Mouse (Mus musculus) gastrocnemius, postnatal 14 days (tissue): Measurements from ENCODE around the gene Rpl27. TPM values are rescaled to one million over a fixed set of nuclear protein-coding genes. Genes with fewer than 3 reads are reported as not detected.
"Not testable (repeated sequence)": the region's sequence is repeated elsewhere in the genome, so short reads cannot be mapped to it uniquely, and the experiment has no call there.

Experiments used
- DNase-seq: peaks from one replicate; pipeline ENCODE4 v3.0.0; 2021; ENCODE audit warnings: mixed read lengths
- intact Hi-C: fragments of 180-260 bp; cut with DNase I; formaldehyde crosslinking; loops from one replicate; pipeline ENCODE4 v1.15.1; 2025; ENCODE audit warnings: low total_unique reads
- total RNA-seq, 2 experiments: library from RNA; stranded (reverse); gene quantifications; 2 replicates each; pipeline ENCODE4 v1.2.3; 2021

The Rpl27 gene
- total RNA-seq, 2 experiments from 2014 or later = 50.3 to 61.5 TPM

DNA sequence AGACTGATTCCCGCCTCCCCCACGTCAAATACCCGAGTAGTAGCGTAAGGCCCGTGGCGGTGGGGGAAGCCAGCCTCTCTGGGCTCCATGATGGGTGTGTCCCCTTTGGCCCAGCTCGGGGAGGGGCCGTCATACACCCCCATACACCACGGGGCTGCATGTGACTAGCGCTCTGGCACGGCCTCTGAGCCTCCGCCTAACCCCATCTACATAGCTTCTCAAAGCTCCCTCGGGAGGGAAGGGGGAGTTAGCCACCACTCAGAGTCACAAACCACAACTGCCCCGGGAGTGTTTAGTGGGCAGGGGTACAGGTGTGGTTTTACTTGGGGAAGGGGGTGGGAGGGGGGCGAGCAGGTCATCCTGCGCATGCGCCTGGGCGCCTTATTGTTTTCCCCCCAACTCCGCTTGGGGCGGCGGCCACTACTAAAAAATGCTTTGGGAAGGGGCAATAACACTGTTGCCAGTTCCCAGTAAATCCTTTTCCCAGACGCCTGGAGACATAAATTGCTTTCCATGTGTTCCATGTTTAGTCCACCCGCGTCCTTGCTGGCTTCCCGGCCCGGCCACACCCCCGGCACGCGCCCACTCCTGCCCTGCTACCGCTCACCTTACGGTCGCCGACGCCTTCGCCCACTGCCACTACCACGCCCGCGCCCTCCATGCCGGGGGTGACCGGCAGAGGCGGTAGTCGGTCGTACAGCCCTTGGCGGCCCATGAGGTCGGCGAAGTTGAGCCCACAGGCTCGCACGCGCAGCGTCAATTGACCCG is 23.2 kb downstream of the Rpl27 start:
- intact Hi-C loops = no loop called here
- DNase-seq = peak; percentile 85

DNA sequence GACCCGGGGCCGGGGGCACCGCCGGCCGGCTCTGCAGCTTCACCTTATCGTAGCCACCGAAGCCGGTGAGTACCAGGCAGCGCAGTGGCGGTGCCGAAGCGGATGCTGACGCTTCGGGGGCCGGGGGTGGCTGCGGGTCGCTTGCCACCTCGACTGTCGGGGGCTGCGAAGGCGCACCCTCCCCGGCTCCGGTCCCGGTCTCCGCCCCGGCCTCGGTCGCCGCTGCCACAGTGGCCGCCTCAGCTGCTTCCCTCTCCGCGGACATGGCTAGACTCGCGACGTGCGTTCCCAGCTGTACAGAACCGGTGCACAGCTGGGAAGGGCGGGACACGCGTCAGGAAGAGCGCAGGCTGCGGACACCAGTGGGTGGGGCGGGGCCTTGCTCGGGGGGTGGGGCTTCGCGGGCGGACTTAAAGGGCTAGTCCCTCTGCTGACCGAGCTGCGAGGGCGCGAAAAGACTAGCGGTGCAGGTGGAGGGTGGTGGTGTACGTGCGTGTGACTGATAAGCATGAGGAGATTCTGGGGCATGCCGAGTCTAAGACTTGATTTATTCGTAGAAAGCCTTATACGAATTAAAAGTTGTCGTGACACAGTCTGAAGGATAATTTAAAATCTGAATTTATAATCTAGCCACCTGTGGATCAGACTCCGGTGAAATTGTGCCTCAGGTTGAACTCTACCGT is 23.9 kb downstream of the Rpl27 start, which contains the start of gene Vat1:
Gene Vat1, minus strand, starts transcription at position 362 of the 683 bp plus-strand sequence.
- intact Hi-C loops = no loop called here
- DNase-seq = peak; percentile 80

DNA sequence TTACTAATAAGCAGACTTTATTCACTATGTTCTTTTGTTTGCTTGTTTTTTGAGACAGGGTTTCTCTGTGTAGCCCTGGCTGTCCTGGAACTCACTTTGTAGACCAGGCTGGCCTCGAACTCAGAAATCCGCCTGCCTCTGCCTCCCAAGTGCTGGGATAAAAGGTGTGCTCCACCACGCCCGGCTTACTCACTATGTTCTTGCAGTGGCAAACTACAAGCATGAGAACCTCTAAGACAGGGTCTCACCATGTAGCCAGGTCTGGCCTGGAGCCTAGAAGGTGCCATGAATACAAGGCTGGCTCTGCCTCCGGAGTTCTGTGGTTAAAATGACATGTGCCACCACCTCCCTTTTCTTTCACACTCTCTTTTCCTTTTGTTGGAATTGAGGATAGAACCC is 24.5 kb downstream of the Rpl27 start:
- intact Hi-C loops, DNase-seq: not testable (repeated sequence)

DNA sequence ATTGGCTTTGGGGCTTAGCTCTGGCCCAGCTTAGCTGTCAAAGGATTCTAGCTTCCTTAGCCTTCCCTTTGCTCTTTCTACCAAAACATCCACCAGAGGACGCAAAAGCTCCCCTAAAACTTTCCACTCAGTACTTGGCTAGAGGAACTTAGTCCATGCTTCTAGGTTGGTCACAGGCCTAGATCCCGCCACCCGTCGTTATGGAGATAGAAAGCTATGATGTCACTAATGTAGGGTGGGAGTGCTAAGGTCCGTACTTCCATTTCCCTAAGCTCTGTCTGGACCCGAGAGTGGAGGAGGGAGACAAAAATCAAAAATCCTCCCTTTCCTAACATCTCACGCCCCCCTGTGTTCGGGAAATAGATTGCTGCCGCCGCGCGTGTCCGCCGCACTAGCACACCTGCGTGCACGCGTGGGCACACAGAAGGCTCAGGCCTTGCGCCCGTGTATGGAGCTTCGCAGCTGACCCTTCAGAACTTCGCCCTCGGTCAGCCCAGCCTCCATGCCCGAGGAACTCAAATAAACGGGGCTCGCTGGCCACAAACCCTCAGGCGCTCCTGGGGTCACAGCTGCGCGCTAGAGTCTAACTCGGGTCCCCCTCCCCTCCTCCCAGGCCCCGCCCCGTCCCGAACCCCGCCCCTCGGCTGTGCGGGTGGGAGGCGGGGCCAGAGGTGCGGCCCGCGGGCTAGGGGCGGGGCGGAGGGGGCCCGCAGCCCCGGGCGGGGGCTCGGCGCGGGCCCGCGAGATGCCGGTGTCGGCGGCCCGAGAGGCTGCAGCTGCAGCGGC is 25.6 kb downstream of the Rpl27 start:
- intact Hi-C loops = no loop called here
- DNase-seq = peak; percentile 64

DNA sequence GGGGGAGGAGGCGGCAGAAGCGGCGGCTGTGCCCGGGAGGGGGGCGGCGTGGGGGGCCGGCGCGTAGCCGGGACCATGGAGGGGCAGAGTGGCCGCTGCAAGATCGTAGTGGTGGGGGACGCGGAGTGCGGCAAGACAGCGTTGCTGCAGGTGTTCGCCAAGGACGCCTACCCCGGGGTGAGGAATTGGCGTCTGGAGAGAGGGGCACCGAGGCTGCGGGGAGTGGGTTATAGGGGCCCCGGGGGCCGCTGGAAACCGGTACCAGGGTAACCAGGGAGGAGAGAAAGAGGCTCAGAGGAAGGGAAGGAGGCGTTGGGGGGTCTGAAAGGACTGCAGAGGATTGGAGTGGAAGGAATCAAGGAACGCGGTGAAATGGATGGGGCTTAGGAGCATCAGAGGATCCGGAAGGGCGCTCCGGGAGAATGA is 26.2 kb downstream of the Rpl27 start:
- intact Hi-C loops = no loop called here
- no peak for DNase-seq

DNA sequence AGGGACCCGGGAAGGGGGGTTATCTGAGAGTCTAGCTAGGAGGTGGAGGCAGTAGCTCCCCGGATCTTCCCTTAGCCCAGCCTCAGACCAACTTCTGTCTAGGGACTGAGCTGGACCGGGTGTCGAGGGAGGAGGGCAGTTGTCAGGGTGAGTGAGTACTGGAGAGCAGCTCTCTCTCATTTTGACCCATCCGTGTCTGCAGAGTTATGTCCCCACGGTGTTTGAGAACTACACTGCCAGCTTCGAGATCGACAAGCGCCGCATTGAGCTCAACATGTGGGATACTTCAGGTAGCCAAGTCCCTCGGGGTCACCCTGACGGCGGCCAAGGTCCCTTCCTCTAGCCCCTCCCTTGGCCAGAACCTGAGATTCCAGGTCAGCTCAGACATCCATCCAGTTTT is 26.6 kb downstream of the Rpl27 start:
- intact Hi-C loops = no loop called here
- DNase-seq = no peak

DNA sequence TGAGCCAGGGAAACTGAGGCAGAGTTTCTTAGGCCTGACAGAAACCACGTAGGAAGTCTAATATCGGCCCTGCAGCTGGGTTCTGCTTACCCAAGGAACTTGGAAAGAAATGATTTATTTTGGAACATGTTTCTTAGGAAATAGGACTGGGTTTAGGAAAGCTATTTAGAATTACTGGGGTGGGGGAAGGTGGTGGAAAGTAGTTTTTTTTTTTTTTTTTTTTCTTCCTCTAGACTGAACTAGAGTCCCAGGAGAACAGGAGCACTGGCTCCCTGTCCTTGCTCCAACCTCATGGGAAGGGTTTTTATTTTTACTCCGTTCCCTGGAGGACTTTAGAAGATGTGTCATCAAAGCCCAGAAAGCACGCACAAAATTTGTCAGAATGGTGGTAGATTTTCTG is 27.1 kb downstream of the Rpl27 start:
- intact Hi-C loops = no loop called here
- DNase-seq = no peak

DNA sequence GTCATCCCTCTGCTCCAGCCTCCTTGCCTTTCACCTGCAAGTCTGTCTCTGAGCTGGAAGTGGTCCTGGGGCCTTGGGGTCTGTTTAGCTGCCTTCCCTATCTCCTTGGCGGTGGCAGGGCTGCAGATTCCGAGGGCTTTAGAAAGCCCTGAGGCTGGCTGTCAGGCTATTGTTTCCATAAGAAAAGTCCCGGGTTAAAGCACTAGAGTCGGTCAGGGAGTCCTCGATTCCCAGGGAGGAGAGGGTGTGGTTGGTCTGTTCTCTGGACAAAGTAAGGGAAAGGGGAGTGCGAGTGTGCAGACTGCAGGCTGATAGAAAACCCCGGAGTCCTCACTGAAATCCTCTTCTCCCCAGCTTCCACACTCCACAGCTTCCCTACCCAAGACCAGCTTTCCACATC is 28.1 kb downstream of the Rpl27 start:
- intact Hi-C loops = no loop called here

DNA sequence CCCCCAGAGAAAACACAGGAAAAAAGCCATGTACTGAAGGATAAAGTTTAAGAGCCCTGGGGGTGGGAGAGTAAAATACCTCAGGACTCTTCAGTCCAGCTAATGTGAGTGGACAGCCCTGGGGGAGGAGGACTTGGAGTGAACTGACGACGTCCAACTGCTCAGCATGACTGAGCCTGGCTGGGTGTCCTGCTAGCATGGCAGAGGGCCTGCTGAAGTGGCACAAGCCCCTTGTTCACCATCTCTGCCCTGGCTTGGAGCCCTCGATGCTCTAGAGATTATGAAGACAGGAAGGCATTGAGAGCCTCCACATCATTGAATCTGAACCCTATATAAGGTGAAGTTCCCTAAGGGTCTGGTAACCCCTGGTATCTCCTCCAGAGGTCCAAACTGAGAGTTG is 29.8 kb downstream of the Rpl27 start:
- no peak for DNase-seq
- intact Hi-C loops = no loop called here

More for the DNA sequence above, 28.1 kb downstream of the Rpl27 start:
- no peak for DNase-seq

DNA sequence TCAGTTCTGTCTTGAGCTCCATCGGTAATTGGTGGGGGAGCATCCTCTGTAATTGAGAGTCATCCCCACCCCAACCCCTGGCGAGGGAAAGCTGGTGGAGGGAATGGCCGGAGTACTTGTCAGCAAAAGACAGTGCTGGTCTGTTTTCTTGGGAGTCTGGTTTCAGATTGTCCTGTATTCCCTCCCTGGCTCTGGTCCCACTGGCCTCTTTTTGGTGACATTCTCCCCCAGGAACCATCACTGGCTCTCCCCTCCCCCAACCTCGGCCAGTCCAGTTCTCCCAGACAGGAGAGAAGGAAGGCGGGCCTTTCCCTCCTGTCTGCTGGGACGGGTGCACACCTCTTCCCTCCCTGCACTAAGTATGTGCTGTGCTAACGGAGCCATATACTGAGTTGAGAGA is 30.2 kb downstream of the Rpl27 start:
- intact Hi-C loops = no loop called here
- DNase-seq = no peak

DNA sequence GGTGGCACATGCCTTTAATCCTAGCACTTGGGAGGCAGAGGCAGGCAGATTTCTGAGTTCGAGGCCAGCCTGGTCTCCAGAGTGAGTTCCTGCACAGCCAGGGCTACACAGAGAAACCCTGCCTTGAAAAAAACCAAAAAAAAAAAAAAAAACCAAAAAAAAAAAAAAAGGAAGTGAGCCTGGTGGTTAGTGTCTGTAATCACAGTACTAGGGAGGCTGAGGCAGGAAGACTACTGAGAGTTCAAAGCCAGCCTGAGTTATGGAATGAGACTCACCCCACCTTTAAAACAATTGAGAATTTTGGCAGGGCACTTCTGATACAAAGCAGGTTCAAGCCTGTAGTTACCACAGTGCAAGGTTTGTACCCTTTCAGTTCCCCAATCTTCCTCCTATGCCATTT is 31.6 kb downstream of the Rpl27 start:
- DNase-seq, intact Hi-C loops: not testable (repeated sequence)

DNA sequence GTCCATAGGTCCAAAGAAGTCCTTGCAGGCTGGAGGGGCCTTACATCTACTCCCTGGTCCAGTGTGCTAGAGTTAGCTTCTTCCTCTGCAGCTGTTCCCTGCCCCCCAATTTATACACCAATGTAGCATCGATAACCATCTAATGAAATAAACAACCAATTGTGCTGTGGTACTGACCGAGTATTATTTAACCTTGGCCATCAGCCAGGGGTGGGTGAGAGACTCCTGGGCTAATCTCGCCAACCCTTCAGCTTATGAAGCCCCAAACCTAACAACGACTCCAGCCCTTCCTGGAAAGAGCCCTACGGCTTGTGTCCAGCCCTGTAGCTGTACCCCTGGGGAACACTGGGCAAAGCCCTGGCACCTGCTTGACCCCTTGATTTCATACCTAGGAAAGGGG is 32.2 kb downstream of the Rpl27 start:
- DNase-seq = no peak
- intact Hi-C loops = no loop called here

DNA sequence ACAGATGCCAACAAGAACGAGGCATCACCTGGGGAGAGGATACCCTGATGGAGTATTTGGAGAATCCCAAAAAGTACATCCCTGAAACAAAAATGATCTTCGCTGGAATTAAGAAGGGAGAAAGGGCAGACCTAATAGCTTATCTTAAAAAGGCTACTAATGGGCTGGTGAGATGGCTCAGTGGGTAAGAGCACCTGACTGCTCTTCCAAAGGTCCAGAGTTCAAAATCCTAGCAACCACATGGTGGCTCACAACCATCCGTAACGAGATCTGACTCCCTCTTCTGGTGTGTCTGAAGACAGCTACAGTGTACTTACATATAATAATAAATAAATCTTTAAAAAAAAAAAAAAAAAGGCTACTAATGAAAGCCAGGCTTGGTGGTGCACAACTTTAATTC is 34.3 kb downstream of the Rpl27 start:
- DNase-seq = not testable (repeated sequence)

DNA sequence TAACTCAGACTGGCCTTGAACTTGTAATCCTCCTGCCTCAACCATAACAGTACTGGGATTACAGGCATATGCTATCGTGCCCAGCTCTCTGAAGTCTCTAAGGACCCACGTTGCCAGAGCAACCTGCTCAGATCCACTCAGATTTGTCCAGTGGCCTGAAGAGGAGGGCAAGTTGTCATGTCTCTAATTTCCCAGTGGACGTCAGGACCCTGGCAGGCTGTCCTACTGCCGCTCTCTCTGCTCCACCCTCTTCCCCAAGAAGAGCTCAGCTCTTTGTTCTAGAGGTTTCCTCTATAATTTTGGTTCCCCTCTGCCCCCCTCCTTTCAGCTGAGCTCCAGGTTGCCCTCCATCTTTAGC is 35.1 kb downstream of the Rpl27 start:
- intact Hi-C loops = no loop called here
- DNase-seq = no peak

More for the DNA sequence above, 34.3 kb downstream of the Rpl27 start:
- intact Hi-C loops = not testable (repeated sequence)

DNA sequence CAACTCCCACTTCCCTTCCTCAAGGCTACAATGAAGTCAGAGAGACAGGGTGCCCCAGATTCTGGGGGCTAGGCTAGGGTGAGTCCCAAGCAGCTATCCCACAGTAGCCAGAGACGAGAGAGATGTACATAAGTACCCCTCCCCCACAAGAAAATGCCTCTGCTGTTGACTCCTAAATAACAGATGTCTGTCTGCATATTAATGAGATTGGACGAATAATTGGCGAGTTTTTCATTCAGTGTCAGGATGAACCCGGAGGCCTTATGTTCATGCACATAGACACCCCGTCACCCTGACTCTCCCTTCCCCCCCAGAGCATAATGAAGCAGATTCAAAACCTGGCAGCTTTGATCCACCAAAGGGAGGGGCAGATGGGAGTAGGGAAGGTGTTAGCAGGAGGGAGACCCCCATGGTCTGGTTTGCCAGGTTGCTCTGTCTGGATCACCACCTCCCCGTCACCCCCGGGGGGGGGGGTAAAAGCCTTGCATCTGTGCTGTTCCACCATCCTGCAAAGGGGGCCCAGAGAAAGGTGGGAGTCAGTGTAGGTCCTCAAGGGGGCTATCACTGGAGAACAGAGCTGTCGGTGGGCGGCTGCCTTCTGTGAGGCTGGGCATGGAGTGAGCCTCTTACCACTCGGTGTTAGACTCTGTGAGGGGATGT is 35.6 kb downstream of the Rpl27 start:
- intact Hi-C loops = no loop called here
- DNase-seq = no peak

DNA sequence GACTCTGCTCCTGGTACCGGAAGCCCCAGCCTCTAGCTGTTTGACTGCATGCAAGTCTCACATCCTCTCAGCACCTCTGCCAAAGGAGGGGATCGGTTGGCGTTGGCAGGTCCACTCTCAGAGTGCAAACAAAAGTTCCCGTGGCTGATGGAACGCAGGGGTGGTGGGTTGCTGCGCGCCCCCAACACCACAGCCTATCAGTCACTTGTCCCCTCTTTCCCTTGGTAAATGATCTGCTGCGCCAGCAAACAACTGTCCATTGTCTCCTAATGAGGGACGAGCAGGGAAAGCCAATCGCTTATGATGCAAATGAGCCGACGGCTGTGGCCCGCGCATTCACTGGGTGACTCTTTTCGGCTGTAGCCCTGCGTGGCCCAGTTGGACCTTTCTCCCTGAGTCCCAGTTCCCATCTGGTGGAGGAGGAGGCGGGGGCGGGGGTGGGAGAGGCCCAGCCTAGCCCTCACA is 37.1 kb downstream of the Rpl27 start:
- DNase-seq = no peak
- intact Hi-C loops = no loop called here

DNA sequence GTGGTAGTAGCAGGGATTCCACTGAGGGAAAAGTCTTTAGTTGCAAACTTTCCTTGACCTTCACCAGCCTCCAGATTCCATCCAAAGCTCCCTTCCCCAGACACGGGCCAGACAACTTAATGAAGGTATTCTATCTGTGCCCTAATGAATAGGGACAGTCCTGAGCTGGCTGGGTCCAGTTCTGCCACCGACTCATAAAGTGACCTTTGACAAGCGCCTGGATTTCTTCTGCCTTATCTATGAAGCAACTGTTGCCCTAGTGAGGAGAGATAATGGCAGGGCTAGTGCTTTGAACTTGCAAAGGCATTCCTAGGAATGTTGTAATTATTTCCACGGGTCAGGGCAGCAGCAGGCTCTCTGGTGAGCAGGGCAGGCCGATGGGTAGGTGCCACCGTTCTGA is 38.8 kb downstream of the Rpl27 start:
- intact Hi-C loops = no loop called here
- no peak for DNase-seq

DNA sequence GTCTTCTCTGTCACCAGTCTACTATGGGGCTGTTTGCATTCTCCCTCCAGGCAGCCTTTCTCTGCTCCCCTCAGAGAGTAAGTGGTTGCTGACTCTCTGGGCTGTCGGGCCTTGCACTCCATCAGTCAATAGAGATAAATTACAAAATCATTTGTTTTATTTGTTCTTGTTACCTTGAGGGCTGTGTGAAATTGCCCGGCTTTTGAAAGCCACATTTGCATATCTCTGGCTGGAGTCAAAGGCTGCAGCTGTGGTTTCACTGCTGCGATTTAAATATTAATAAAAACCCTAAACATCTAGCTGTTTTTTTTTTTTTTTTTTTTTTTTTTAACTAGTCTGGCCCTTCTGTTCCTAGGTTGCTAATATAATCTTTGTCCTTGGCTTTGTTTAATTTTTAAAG is 41.7 kb downstream of the Rpl27 start:
- DNase-seq = no peak
- intact Hi-C loops = no loop called here

DNA sequence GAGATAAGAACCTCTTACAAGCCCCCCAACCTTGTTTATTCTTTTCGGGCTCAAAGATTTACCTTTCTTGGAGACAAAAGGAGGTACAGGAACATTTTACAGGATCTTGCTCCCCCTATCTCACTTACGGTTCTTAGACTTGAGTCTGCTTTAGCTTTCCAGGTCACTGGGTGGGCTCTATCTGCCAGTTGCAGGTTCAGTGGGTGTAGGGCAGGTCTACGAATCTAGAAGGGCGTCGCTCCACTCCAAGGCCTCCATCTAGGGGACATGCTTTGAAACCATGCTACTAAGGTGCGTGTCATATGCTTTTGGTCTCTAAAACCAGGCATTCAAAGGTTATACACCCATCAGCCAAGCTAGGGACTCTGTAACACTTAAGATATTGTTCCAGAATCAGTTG is 42.1 kb downstream of the Rpl27 start:
- intact Hi-C loops = no loop called here
- no peak for DNase-seq

DNA sequence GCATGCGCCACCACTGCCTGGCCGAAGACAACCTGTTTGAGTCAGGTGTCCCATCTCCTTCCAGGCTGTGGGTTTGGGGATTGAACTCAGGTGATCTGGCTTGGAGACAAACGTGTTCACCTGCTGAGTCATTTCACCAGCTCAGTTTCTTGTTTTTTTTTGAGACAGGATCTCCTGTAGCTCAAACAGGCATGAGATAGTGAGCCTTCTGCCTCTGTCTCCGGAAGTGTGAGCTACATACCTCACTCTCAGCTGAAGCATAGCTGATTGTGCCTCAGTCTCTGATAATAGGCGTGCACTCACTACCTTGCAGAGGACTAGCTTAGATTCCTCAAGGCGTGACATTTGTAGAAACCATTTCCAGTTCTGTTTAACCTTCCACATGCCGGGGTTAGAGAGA is 42.7 kb downstream of the Rpl27 start:
- intact Hi-C loops = no loop called here
- DNase-seq = no peak
